Mouse (Mus musculus) monocyte, adult 5-6 weeks (primary cell): ENCODE measurements around the gene Ndufs3. TPM values are rescaled to one million over a fixed set of nuclear protein-coding genes. Genes with fewer than 3 reads are reported as not detected.

Experiments
- ATAC-seq: fragments of 153-309, 156-312 bp; replicated peaks from 2 replicates; pipeline ENCODE4 v1.8.0; 2017; ENCODE audit warnings: mild to moderate bottlenecking; ENCODE audit not compliant: low TSS enrichment, insufficient number of reproducible peaks, severe bottlenecking, poor library complexity, low FRiP score
- total RNA-seq: library from RNA; stranded (forward); fragments of 200-1000, 200-491, 200-594 nt; gene quantifications from 3 replicates; pipeline ENCODE4 v1.2.3, GENCODE M21; 2017

Ndufs3 gene
- total RNA-seq, 1 experiment from 2014 or later, result 72.9 TPM

DNA sequence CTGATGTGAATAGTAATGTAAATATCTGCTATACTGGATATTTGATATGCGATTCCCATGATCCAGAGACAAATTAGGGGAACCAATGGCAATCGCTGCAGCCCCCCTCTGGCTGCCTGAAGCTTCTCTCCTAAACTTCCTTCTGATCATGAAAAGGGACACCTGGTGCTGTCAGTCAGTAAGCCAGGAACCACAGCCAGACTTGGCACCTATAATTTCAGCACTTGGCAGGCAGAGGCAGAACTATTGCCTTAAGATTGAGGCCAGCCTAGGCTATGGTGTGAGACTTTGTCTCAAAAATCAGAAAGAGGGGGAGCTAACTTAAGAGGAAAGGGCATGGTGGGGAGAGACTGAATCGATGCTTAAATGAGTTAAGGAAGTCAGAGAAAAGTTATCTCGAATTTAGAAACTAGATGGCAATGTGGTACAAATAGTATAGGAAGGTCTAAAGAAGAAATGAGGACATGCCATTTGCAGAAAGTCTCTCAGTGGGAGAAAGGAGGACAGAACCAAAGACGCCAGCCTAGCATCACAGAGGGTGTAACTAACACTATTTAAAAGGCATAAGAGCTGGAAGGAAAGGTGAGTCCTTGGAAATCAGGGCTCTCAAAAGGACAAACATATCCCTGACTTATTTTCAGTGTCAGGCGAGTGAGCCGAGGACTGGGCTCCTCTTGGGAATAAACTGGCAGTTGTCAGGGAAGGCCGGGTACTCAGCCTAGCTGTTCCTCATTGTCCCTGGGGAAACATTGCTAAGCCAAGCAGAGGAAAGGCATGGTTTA lies 33.3 kb downstream of the Ndufs3 start:
- ATAC-seq, result no peak

DNA sequence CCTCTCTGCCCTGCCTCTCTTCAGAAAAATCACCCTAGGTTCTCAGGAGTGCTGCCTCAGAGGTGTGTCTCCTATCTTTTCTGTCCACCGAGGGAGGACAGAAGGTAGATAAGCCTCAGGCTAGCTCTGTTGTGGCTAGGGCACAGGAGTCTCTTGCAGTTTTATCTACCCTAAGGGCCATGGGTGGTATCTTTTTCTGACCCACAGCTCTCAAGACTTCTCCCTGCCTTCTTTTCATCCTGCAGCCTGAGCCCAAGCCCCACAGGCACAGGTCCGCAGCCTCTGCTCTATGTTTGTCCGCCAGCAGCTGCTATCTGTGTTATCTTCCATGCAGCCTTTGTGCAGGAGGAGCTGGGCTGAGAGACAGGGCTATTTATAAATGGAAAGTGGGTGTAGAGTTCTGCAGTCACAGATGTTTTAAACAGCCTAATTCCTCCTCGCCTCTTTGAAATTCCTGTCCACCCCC lies 34.5 kb downstream of the Ndufs3 start:
- no peak for ATAC-seq

DNA sequence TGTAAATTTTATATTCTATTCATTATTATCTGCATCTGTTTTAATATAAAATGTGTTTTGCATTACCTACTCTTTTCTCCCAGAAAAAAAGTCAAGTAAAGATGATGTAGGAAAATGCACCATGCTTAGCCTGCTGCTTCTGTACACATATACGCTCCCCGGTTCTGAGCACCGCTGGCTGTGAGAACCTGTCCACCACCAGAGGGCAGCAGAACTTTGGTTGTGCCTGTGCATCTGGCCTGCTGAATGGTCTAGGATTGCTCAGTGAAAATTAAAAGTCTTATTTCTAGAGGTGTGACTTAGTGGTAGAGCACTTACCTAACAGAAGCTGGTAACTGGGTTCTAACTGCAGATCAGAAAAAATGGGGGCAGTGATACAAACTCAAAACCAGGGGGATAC lies 38.1 kb downstream of the Ndufs3 start:
- peak; percentile 80; the same call in 1 of the 2 replicates for ATAC-seq

DNA sequence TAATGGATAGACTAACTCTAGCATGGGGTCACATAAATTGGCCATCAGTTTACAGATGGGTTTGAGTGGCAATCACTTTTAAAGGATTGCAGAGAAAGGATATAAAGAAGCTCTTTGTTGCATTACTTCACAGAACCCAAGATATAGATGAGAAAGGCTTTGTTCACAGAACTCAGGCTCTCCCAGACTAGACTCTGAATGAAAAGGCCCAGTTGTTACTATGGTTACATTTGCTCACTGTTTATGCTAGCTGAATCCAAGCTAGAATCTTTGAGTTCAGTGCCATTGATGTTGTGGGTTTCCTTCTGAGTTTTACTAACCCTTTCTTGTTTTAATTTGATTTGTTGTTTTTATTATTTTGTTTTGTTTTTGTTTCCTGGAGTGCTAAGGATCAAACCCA lies 40.4 kb downstream of the Ndufs3 start:
- no peak for ATAC-seq

DNA sequence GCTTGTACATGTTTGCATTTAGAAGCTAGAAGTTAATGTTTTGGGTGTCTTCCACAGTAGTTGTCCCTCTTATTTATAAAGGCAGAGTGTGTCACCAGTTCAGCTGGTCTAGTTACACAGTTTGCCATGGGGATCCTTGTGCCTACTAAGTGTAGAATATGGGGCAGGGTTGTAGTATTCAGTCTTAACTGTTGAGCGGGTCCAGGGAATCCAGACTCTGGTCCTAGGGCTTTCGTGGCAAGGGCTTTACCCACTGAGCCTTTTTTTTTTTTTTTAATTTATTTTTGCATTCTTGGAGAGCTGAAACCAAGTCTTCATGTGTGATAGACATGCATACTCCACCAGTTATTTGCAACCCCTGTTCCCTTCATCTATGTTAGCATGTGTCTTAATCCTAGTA lies 43.1 kb downstream of the Ndufs3 start:
- no peak for ATAC-seq

DNA sequence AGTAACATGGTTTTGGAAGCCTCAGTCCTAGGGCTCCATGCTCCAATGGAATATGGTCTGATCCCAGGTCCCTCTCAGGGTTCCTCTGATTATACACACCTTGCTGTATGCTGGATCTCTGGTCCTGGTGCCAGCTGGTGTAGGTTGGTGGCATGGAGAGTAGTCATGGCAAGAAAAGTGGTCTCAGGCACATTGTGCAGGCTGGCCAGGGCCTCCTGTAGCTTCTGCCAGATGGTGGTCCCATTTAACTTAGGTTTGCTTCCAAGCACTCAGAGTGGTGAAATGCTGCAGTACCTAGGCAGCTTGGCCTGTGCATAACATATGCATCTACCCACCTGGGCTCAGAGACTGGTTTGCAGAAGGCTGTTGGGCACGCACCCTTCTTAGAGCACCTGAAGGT lies 54.2 kb downstream of the Ndufs3 start:
- no peak for ATAC-seq

DNA sequence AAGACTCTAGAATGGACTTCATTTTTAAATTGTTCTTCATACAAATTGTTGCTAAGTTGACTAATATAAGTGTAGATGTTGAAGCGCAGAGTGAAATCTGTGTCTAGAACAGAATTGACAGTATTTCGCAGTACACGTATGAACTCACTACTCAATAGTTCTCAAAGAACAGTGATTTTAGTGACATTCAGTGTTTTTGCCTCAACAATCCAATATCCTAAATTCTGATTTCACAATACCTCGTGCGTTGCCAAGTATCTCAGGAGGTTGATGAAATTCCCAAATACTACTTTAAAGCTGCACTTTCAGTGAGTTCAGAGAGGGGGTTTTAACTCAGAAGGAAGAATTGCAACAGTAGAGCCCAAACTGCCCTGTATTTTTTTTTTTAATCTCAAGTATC lies 56.3 kb downstream of the Ndufs3 start:
- no peak for ATAC-seq

DNA sequence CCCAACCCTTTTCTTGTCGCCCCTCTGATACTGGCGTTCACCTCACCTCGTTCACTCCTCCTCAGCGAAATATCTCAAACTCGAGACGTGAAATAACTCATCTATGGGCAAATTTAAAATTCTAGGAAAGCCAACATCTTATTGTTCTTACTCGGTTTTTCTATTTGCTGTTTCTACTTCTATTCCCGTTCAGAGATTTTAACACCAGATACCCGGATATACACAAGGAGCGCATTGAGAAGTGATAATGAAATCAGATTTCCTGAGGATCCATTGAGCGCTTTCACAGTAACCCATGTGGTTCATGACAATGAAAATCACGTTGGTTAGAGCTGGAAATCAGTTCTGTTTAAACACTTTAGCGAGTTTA lies 57.0 kb downstream of the Ndufs3 start:
- no peak for ATAC-seq

DNA sequence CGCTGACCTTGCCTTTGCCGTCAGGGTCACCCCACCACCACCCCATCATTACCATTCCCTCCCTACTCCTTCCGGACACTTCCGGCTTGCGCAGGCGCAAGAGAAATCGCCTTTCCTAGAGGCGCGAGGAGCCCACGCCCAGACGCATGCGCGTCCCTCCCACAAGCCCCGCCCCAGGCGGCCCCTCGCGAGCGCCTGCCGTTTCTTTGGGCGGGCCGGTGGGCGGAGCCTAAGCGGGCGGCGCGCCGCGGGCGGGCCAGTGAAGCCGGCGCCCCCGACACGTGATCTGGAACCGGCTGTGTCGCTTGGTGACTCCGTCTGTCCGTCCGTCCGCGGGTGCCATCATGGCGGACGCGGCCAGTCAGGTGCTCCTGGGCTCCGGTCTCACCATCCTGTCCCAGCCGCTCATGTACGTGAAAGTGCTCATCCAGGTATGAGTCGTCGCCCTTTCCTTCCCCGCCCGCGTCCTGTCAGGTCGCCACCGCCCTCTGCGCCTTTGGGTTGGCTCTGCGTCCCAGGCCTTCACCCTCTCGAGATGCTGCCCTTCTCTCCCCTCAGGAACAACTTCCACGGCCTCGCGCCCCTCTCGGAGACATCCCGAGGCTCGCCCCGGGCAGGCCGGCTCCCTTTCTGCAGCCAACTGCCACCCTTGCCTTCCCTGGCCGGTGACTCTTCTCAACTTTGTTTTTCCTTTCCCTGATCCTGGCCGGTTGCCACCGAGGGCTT lies 57.5 kb downstream of the Ndufs3 start, which contains the start of gene Mtch2:
Gene Mtch2 (plus strand): TSS at position 201 of the 726 bp plus-strand sequence.
- peak; percentile 88 for ATAC-seq

DNA sequence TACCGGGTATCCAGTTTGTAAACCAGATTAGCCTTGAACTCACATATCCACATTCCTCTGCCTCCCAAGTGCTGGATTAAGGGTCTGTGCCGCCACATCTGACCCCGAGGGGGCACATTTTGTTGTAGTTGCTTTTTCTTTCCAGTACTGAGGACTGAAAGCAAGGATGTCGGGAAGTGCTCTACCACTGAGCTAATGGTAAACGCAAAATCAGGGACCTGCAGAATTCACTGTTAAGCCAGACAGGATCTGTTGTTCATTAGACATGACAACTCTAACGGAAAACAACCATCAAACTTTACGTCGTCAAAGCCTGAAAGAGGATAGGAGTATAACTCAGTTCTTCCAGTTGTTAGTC lies 58.1 kb downstream of the Ndufs3 start:
- no peak for ATAC-seq

DNA sequence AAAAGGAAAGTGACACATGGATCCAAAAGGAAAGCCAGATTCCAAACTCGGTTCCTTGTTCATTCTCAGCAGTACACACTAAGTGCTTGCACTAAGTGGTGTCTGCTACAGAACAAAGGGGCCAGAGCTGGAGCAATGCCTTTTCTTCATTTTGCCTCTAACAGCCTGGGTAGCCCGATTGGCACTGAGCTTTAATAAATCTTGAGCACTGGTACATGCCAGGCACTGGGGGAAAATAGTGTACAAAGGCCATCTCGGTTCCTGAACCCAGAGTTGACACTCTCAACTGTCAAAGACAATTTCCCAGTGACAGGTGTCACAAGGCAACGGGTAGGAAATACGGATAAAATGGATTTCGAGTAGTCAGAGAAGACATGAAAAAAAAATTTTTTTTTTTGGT lies 58.5 kb downstream of the Ndufs3 start:
- ATAC-seq, result no peak

DNA sequence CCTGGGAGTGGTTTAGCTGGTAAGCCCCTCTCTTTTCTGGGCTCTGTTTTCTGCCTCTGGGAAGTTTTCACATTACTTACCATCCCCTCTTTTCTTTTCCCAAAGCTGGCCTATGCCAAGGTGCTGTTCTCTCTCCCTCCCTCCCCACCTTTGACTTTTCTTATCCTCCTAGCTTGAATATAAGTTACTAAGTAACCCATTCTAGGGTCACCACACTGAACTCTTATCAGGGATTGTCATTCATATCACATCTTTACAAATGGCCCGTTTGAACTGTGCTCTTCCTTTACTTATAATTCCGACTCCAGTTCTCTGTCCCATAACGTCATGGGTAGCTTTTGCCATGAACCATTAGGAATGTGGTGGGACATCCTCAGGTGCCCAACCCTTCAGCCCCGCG lies 59.4 kb downstream of the Ndufs3 start:
- no peak for ATAC-seq

Other genes starting within 250 kb of the Ndufs3 start
- gene Nup160, start 227.6 kb downstream of the Ndufs3 start, total RNA-seq, result 14.9 to 37.4 TPM (median 36.5 TPM) in 3 replicates
- 190 to 295 TPM (median 209 TPM) in 3 replicates for gene Fnbp4, start 159.5 kb downstream of the Ndufs3 start, total RNA-seq
- 0.38 TPM in 1 of 3 replicates, not detected in the others for gene Agbl2, start 122.1 kb downstream of the Ndufs3 start, total RNA-seq
- 117 to 151 TPM (median 134 TPM) in 3 replicates for gene Mtch2, start 57.7 kb downstream of the Ndufs3 start, total RNA-seq
- gene C1qtnf4, start 19.0 kb downstream of the Ndufs3 start, total RNA-seq, result not detected in 3 replicates
- gene Kbtbd4, start 87 bp downstream of the Ndufs3 start, total RNA-seq, result 8.5 to 26.3 TPM (median 9.7 TPM) in 3 replicates
- 22.3 to 60.8 TPM (median 27.6 TPM) in 3 replicates for gene Celf1, start 35.6 kb upstream of the Ndufs3 start, total RNA-seq
- 4.3 TPM in 1 of 3 replicates, not detected in the others for gene Rapsn, start 130.8 kb upstream of the Ndufs3 start, total RNA-seq
- gene Psmc3, start 149.2 kb upstream of the Ndufs3 start, total RNA-seq, result 235 to 255 TPM (median 248 TPM) in 3 replicates
- gene Slc39a13, start 165.6 kb upstream of the Ndufs3 start, total RNA-seq, result 15.6 to 33.3 TPM (median 26.7 TPM) in 3 replicates
- gene Spi1, start 177.6 kb upstream of the Ndufs3 start, total RNA-seq, result 306 to 616 TPM (median 505 TPM) in 3 replicates
- gene Mybpc3, start 213.3 kb upstream of the Ndufs3 start, total RNA-seq, result 1.4 to 5.2 TPM (median 3.7 TPM) in 3 replicates